ENCODE assay signal across 9 mouse cellular contexts in the genomic region with DNA sequence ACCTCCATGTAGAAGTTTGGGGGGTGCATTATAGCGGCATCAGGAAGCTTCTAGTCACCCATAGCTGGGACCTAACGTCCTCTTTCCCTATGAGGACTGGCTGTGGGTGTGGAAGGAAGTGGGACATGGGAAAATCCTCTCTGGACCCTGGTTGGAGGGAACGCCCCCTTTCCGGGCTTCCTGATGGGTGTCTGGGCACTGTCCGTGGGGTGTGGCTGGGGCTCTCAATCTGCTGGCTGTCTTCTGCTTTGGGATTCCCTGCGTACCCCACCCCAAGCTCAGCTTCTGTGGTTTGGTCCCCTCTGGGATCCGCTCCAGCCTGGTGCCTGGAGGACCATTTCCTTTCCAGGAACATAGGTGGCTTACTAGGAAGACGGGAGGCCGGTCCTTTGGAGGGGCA. TPM values are rescaled to one million over a fixed set of nuclear protein-coding genes. Genes with fewer than 3 reads are reported as not detected.
DNase-seq lines count a peak whose midpoint lies in the region; ATAC-seq and TF ChIP-seq lines count a peak whose summit lies in the region.
"Had no signal": no experiment of that assay in that cellular context is flagged by ENCODE, and none has a peak within 500 bp of the region (broad histone marks: within the 10 kb centered on the region; RNA-seq: fewer than 3 reads in every experiment).

No protein-coding gene starts in this region.

- 80% methylated on average over 9 of the region's 9 CpGs for WGBS in kidney, embryonic 15.5 days
- WGBS in forebrain, embryonic 12.5 days: 79% methylated on average over 9 of the region's 9 CpGs
- WGBS in midbrain, postnatal 0 days: 78% methylated on average over 9 of the region's 9 CpGs

- peaks cover 17% of the 10 kb centered on the region for H3K27me3 ChIP-seq in kidney, embryonic 15.5 days
- peaks cover 10% of the 10 kb centered on the region for H3K27me3 ChIP-seq in forebrain, embryonic 12.5 days
- H3K27me3 ChIP-seq in midbrain, postnatal 0 days (ENCODE audit: insufficient read depth, low read length): no peaks in the 10 kb centered on the region

- TF ChIP-seq CTCF in midbrain, postnatal 0 days (IDR thresholded peaks at IDR 0.05): no peak

- no peak overlapping the region for H3K27ac ChIP-seq in kidney, embryonic 15.5 days
- H3K27ac ChIP-seq in forebrain, embryonic 12.5 days: no peak overlapping the region
- no peak overlapping the region for H3K27ac ChIP-seq in midbrain, postnatal 0 days (ENCODE audit: low read depth, low read length)

- no peak overlapping the region for H3K9ac ChIP-seq in kidney, embryonic 15.5 days
- peak overlapping the region; percentile 81 for H3K9ac ChIP-seq in forebrain, embryonic 12.5 days
- no peak overlapping the region; the same call in 1 of the 2 replicates for H3K9ac ChIP-seq in midbrain, postnatal 0 days (replicated peaks; ENCODE audit: low read length, poor library complexity, severe bottlenecking)

- H3K4me2 ChIP-seq in kidney, embryonic 15.5 days: peak overlapping the region; percentile 96
- H3K4me2 ChIP-seq in forebrain, embryonic 12.5 days: peak overlapping the region; percentile 94
- peak overlapping the region; percentile 70 for H3K4me2 ChIP-seq in midbrain, postnatal 0 days (ENCODE audit: low read depth, low read length, poor library complexity, severe bottlenecking)

- no peak for ATAC-seq in kidney, embryonic 15.5 days (replicated peaks; ENCODE audit: low FRiP score)
- ATAC-seq in forebrain, embryonic 12.5 days (ENCODE audit: low FRiP score): no peak
- ATAC-seq in midbrain, postnatal 0 days (ENCODE audit: low FRiP score): no peak

- H3K4me1 ChIP-seq in kidney, embryonic 15.5 days: peaks cover 53% of the 10 kb centered on the region
- peaks cover 61% of the 10 kb centered on the region for H3K4me1 ChIP-seq in forebrain, embryonic 12.5 days
- H3K4me1 ChIP-seq in midbrain, postnatal 0 days (ENCODE audit: insufficient read depth, low read length): peaks cover 8% of the 10 kb centered on the region; the same call in 1 of the 2 replicates

- peak overlapping the region; percentile 71 for H3K4me3 ChIP-seq in kidney, embryonic 15.5 days (replicated peaks)
- H3K4me3 ChIP-seq in forebrain, embryonic 12.5 days (replicated peaks): peak overlapping the region; percentile 78
- H3K4me3 ChIP-seq in midbrain, postnatal 0 days (ENCODE audit: low read depth, low read length): peak overlapping the region; percentile 83

- H3K36me3 ChIP-seq in kidney, embryonic 15.5 days: peaks cover 6% of the 10 kb centered on the region; the same call in 1 of the 2 replicates
- H3K36me3 ChIP-seq in forebrain, embryonic 12.5 days (replicated peaks): no peaks in the 10 kb centered on the region
- no peaks in the 10 kb centered on the region; the same call in 1 of the 2 replicates for H3K36me3 ChIP-seq in midbrain, postnatal 0 days (ENCODE audit: insufficient read depth, low read length)

- H3K9me3 ChIP-seq in kidney, embryonic 15.5 days (replicated peaks): no peaks in the 10 kb centered on the region
- no peaks in the 10 kb centered on the region for H3K9me3 ChIP-seq in forebrain, embryonic 12.5 days
- H3K9me3 ChIP-seq in midbrain, postnatal 0 days (ENCODE audit: low read length): no peaks in the 10 kb centered on the region

- no peak for DNase-seq in kidney, postnatal 14 days
- DNase-seq in kidney, postnatal 10 days: peak; percentile 44
- DNase-seq in midbrain, postnatal 0 days (ENCODE audit: low spot score): no peak
- no peak for DNase-seq in ovary, postnatal 36 days (ENCODE audit: low spot score)
- no peak for DNase-seq in adrenal gland, postnatal 10 days
- no peak for DNase-seq in urinary bladder, postnatal 36 days (ENCODE audit: low spot score in 2 of 2)

RNA-seq across cellular contexts. Expression of gene Efhd2, which starts 1.7 kb away (rescaled TPM):
- 53.9 and 56.7 TPM in 2 replicates for polyA plus RNA-seq in kidney, embryonic 15.5 days (2015; fragmentation: Nextera tagmentation; extraction: Ambion mirVana)
- 75.3 and 90.6 TPM in 2 replicates for polyA plus RNA-seq in forebrain, embryonic 12.5 days (2016; fragmentation: Nextera tagmentation; extraction: Ambion mirVana)
- 38.8 TPM in 2 replicates for total RNA-seq in midbrain, postnatal 0 days (2014; rRNA removed)
- 49.0 and 54.8 TPM in 2 replicates for polyA plus RNA-seq in midbrain, postnatal 0 days (2015; fragmentation: Nextera tagmentation; extraction: Ambion mirVana)
- 10 to 100 TPM; 28.9 to 29.1 TPM for total RNA-seq in adrenal gland, postnatal 10 days (2021)

RNA-seq across cellular contexts. Expression of gene Ctrc, which starts 26.8 kb away (rescaled TPM):
- polyA plus RNA-seq in kidney, embryonic 15.5 days (2015; fragmentation: Nextera tagmentation; extraction: Ambion mirVana): not detected in 2 replicates
- polyA plus RNA-seq in forebrain, embryonic 12.5 days (2016; fragmentation: Nextera tagmentation; extraction: Ambion mirVana): not detected in 2 replicates
- total RNA-seq in midbrain, postnatal 0 days (2014; rRNA removed): not detected in 2 replicates
- not detected in 2 replicates for polyA plus RNA-seq in midbrain, postnatal 0 days (2015; fragmentation: Nextera tagmentation; extraction: Ambion mirVana)
- not detected for total RNA-seq in adrenal gland, postnatal 10 days (2021)
- total RNA-seq: MEL had no signal

RNA-seq across cellular contexts. Expression of gene Cela2a, which starts 47.0 kb away (rescaled TPM):
- polyA plus RNA-seq in kidney, embryonic 15.5 days (2015; fragmentation: Nextera tagmentation; extraction: Ambion mirVana): 0.19 TPM in 1 of 2 replicates, not detected in the other
- polyA plus RNA-seq in forebrain, embryonic 12.5 days (2016; fragmentation: Nextera tagmentation; extraction: Ambion mirVana): not detected in 2 replicates
- not detected in 2 replicates for total RNA-seq in midbrain, postnatal 0 days (2014; rRNA removed)
- not detected in 2 replicates for polyA plus RNA-seq in midbrain, postnatal 0 days (2015; fragmentation: Nextera tagmentation; extraction: Ambion mirVana)
- not detected for total RNA-seq in adrenal gland, postnatal 10 days (2021)
- total RNA-seq: MEL had no signal
